8 mouse cellular contexts compared by ENCODE assay signal in genomic region chr3:89177242-89178106, GRCm38 (mm10). TPM values are rescaled to one million over a fixed set of nuclear protein-coding genes. Genes with fewer than 3 reads are reported as not detected.
DNase-seq lines count a peak whose midpoint lies in the region; ATAC-seq and TF ChIP-seq lines count a peak whose summit lies in the region.

Gene Scamp3, plus strand, starts transcription at chr3:89177473.

- WGBS in forebrain, embryonic 11.5 days: under 1% methylated on average over 43 of the region's 43 CpGs
- WGBS in heart, embryonic 16.5 days: under 1% methylated on average over 43 of the region's 43 CpGs
- WGBS in liver, embryonic 15.5 days (ENCODE audit: insufficient replicate concordance): under 1% methylated on average over 43 of the region's 43 CpGs
- WGBS in neural tube, embryonic 12.5 days: under 1% methylated on average over 43 of the region's 43 CpGs

- dilution Hi-C loops in CH12.LX (cut with MboI; ENCODE audit: extremely low pct_ligation_motif_present, extremely low pct_unique_long_range_greater_than_20kb, low sequenced_read_pairs): no loop called here

- peak; percentile 94 for ATAC-seq in forebrain, embryonic 11.5 days (replicated peaks; ENCODE audit: low FRiP score)
- peak; percentile 94 for ATAC-seq in heart, embryonic 16.5 days (replicated peaks; ENCODE audit: extremely low read depth, insufficient read depth, low FRiP score)
- peak; percentile 90 for ATAC-seq in liver, embryonic 15.5 days (ENCODE audit: insufficient read depth)
- ATAC-seq in neural tube, embryonic 12.5 days (ENCODE audit: low FRiP score, low read depth): peak; percentile 95

- in situ Hi-C loops in CH12.LX (cut with MboI; ENCODE audit: low pct_ligation_motif_present, low pct_unique_long_range_greater_than_20kb, low sequenced_read_pairs): no loop called here

- no peak for TF ChIP-seq CTCF in CH12.LX (conservative IDR thresholded peaks at IDR 0.05 in 1 of 2, IDR thresholded peaks at IDR 0.05 in 1 of 2; ENCODE audit: low read depth in 2 of 2, low read length in 2 of 2)

- TF ChIP-seq EP300 in CH12.LX (IDR thresholded peaks at IDR 0.05; ENCODE audit: low read length): no peak

- no peaks in the 10 kb centered on the region for H3K27me3 ChIP-seq in CH12.LX (replicated peaks)
- no peaks in the 10 kb centered on the region for H3K27me3 ChIP-seq in forebrain, embryonic 11.5 days (ENCODE audit: control insufficient read depth, insufficient read depth, low read length)
- no peaks in the 10 kb centered on the region for H3K27me3 ChIP-seq in heart, embryonic 16.5 days (ENCODE audit: control insufficient read depth, insufficient read depth, low read length)
- no peaks in the 10 kb centered on the region for H3K27me3 ChIP-seq in liver, embryonic 15.5 days
- no peaks in the 10 kb centered on the region for H3K27me3 ChIP-seq in neural tube, embryonic 12.5 days (replicated peaks)

- no peaks in the 10 kb centered on the region for H3K9me3 ChIP-seq in CH12.LX (replicated peaks; ENCODE audit: low read length)
- H3K9me3 ChIP-seq in forebrain, embryonic 11.5 days (ENCODE audit: control insufficient read depth, low read length): no peaks in the 10 kb centered on the region
- no peaks in the 10 kb centered on the region for H3K9me3 ChIP-seq in heart, embryonic 16.5 days (replicated peaks; ENCODE audit: control insufficient read depth, low read length)
- no peaks in the 10 kb centered on the region for H3K9me3 ChIP-seq in liver, embryonic 15.5 days (replicated peaks)
- no peaks in the 10 kb centered on the region for H3K9me3 ChIP-seq in neural tube, embryonic 12.5 days

- peak within 1 kb of the TSS in 2 of 3 experiments; percentile 32 to 50 for H3K4me3 ChIP-seq in CH12.LX (replicated peaks in 1 of 3; ENCODE audit: low read depth in 2 of 3, low read length in 2 of 3, poor library complexity in 1 of 3)
- peak within 1 kb of the TSS; percentile 59 for H3K4me3 ChIP-seq in forebrain, embryonic 11.5 days (ENCODE audit: low read depth, low read length)
- peak within 1 kb of the TSS; percentile 82 for H3K4me3 ChIP-seq in heart, embryonic 16.5 days (ENCODE audit: low read length)
- H3K4me3 ChIP-seq in liver, embryonic 15.5 days (replicated peaks): peak within 1 kb of the TSS; percentile 86
- H3K4me3 ChIP-seq in neural tube, embryonic 12.5 days: peak within 1 kb of the TSS; percentile 61

- no peak for TF ChIP-seq RAD21 in CH12.LX (IDR thresholded peaks at IDR 0.05; ENCODE audit: low read depth, low read length)

- H3K9ac ChIP-seq in CH12.LX (ENCODE audit: insufficient read depth, low read depth): no peak within 1 kb of the TSS
- H3K9ac ChIP-seq in forebrain, embryonic 11.5 days (ENCODE audit: low read length): peak within 1 kb of the TSS; percentile 81
- H3K9ac ChIP-seq in heart, embryonic 16.5 days (ENCODE audit: low read length): peak within 1 kb of the TSS; percentile 85
- peak within 1 kb of the TSS; percentile 81 for H3K9ac ChIP-seq in liver, embryonic 15.5 days
- peak within 1 kb of the TSS; percentile 79 for H3K9ac ChIP-seq in neural tube, embryonic 12.5 days

- DNase-seq in CH12.LX (ENCODE audit: extremely low read depth): peak; percentile 79
- peak; percentile 96 for DNase-seq in c-Kit-positive CD71-positive TER-119-negative erythroid progenitor cells, embryonic 14.5 days (ENCODE audit: low read depth)
- peak; percentile 96 for DNase-seq in forebrain, embryonic 11.5 days (ENCODE audit: low spot score)
- DNase-seq in kidney, postnatal 36 days: peak; percentile 89 to 96
- DNase-seq in telencephalon, adult 2 months (ENCODE audit: low read depth, low spot score): peak; percentile 98

- no peaks in the 10 kb centered on the region for H3K79me2 ChIP-seq in CH12.LX (replicated peaks; ENCODE audit: control insufficient read depth, extremely low read depth, insufficient read depth, poor library complexity, severe bottlenecking)

- peaks cover 89 to 100% of the 10 kb centered on the region in 2 experiments for H3K36me3 ChIP-seq in CH12.LX (replicated peaks in 1 of 2; ENCODE audit: control insufficient read depth in 1 of 2, insufficient read depth in 1 of 2, low read length in 1 of 2)
- peaks cover 33% of the 10 kb centered on the region for H3K36me3 ChIP-seq in forebrain, embryonic 11.5 days (ENCODE audit: control insufficient read depth, insufficient read depth, low read length)
- peaks cover 59% of the 10 kb centered on the region for H3K36me3 ChIP-seq in heart, embryonic 16.5 days (ENCODE audit: control insufficient read depth, insufficient read depth)
- H3K36me3 ChIP-seq in liver, embryonic 15.5 days (replicated peaks): peaks cover 82% of the 10 kb centered on the region
- H3K36me3 ChIP-seq in neural tube, embryonic 12.5 days: peaks cover 78% of the 10 kb centered on the region

- TF ChIP-seq POLR2A in CH12.LX (IDR thresholded peaks at IDR 0.05; ENCODE audit: low read depth, low read length): 0 out of 2 replicates have a peak, but pooled peaks have one; percentile 25

- no peak within 1 kb of the TSS for H3K4me2 ChIP-seq in CH12.LX (ENCODE audit: insufficient read depth, low read depth, poor library complexity, severe bottlenecking)
- peak within 1 kb of the TSS; percentile 87 for H3K4me2 ChIP-seq in forebrain, embryonic 11.5 days (ENCODE audit: low read depth, low read length, severe bottlenecking)
- peak within 1 kb of the TSS; percentile 61 for H3K4me2 ChIP-seq in heart, embryonic 16.5 days (ENCODE audit: low read depth, low read length)
- H3K4me2 ChIP-seq in liver, embryonic 15.5 days: peak within 1 kb of the TSS; percentile 92
- H3K4me2 ChIP-seq in neural tube, embryonic 12.5 days (replicated peaks): peak within 1 kb of the TSS; percentile 90

- peaks cover 0 to 10% of the 10 kb centered on the region in 2 experiments; a peak in 2 of 4 replicates for H3K4me1 ChIP-seq in CH12.LX (ENCODE audit: control insufficient read depth in 1 of 2, insufficient read depth in 2 of 2)
- peaks cover 5% of the 10 kb centered on the region; the same call in 1 of the 2 replicates for H3K4me1 ChIP-seq in forebrain, embryonic 11.5 days (replicated peaks; ENCODE audit: control insufficient read depth, insufficient read depth, low read length)
- H3K4me1 ChIP-seq in heart, embryonic 16.5 days (ENCODE audit: control insufficient read depth, insufficient read depth, low read length): peaks cover 11% of the 10 kb centered on the region
- H3K4me1 ChIP-seq in liver, embryonic 15.5 days (replicated peaks): peaks cover 41% of the 10 kb centered on the region
- peaks cover 14% of the 10 kb centered on the region for H3K4me1 ChIP-seq in neural tube, embryonic 12.5 days

- H3K27ac ChIP-seq in CH12.LX (ENCODE audit: insufficient read depth, low read depth): no peak within 1 kb of the TSS
- peak within 1 kb of the TSS; percentile 54; the same call in 1 of the 2 replicates for H3K27ac ChIP-seq in forebrain, embryonic 11.5 days (ENCODE audit: low read depth, low read length)
- H3K27ac ChIP-seq in heart, embryonic 16.5 days (ENCODE audit: low read length): peak within 1 kb of the TSS; percentile 73
- peak within 1 kb of the TSS; percentile 78 for H3K27ac ChIP-seq in liver, embryonic 15.5 days (replicated peaks)
- no peak within 1 kb of the TSS for H3K27ac ChIP-seq in neural tube, embryonic 12.5 days

TF ChIP-seq in CH12.LX, 34 proteins besides CTCF, POLR2A, EP300 and RAD21:
- TF ChIP-seq HCFC1 (IDR thresholded peaks at IDR 0.05; ENCODE audit: low read depth, low read length) (peak; percentile 76), USF1 (IDR thresholded peaks at IDR 0.05; ENCODE audit: low read depth, low read length) (peak; percentile 75), MXI1 (IDR thresholded peaks at IDR 0.05; ENCODE audit: low read depth, low read length) (no peak), SIN3A (IDR thresholded peaks at IDR 0.05; ENCODE audit: low read length) (no peak), NRF1 (IDR thresholded peaks at IDR 0.05; ENCODE audit: low read depth, low read length) (peak; percentile 63), BHLHE40 (IDR thresholded peaks at IDR 0.05; ENCODE audit: low read depth, low read length) (peak; percentile 89), ZNF384 (IDR thresholded peaks at IDR 0.05; ENCODE audit: low read depth, low read length) (peak; percentile 71), USF2 (conservative IDR thresholded peaks at IDR 0.05; ENCODE audit: low read depth, low read length) (peak; percentile 77), ZKSCAN1 (IDR thresholded peaks at IDR 0.05; ENCODE audit: borderline replicate concordance, low read depth, low read length) (no peak)

RNA-seq across cellular contexts. Expression of gene Scamp3, which starts in this region (rescaled TPM):
- 12.5 and 17.1 TPM in 2 replicates for total RNA-seq in CH12.LX (2012; rRNA removed)
- 4.1 and 4.5 TPM in 2 replicates for total RNA-seq in CH12.LX (2014; rRNA removed)
- 64.1 and 72.7 TPM in 2 replicates for polyA plus RNA-seq in CH12.LX (2012; ENCODE audit: insufficient read length, low read depth)
- 92.5 and 107 TPM in 2 replicates for polyA plus RNA-seq in forebrain, embryonic 11.5 days (2014; fragmentation: Nextera tagmentation; extraction: Ambion mirVana)
- polyA plus RNA-seq in heart, embryonic 16.5 days (2015; fragmentation: Nextera tagmentation; extraction: Ambion mirVana): 89.5 and 93.9 TPM in 2 replicates
- 53.0 and 53.7 TPM in 2 replicates for polyA plus RNA-seq in liver, embryonic 15.5 days (2015; fragmentation: Nextera tagmentation; extraction: Ambion mirVana)
- 109 and 110 TPM in 2 replicates for polyA plus RNA-seq in neural tube, embryonic 12.5 days (2016; fragmentation: Nextera tagmentation; extraction: Ambion mirVana)

Comparison
In these comparisons a context has a peak if more than half of its experiments do, and no peak if none do; other contexts are left out.
1. H3K27ac ChIP-seq: peak in forebrain, embryonic 11.5 days (single experiment), heart, embryonic 16.5 days (single experiment) and liver, embryonic 15.5 days (single experiment); none in CH12.LX (single experiment) and neural tube, embryonic 12.5 days (single experiment).
2. Peak in every context shown above with its lines, with median percentiles within 50 percentile points of each other: DNase-seq, H3K4me3 ChIP-seq and ATAC-seq.